ENCODE assay signal across 23 mouse cellular contexts in genomic region chr14:117679926-117680325, GRCm38 (mm10).
A peak's percentile ranks its signal among the peaks of the same experiment; 100 is the strongest.
DNase-seq lines count a peak whose midpoint lies in the region; ATAC-seq lines count a peak whose summit lies in the region.
"Had no signal": no experiment of that assay in that cellular context is flagged by ENCODE, and none has a peak within 500 bp of the region (broad histone marks: within the 10 kb centered on the region; RNA-seq: fewer than 3 reads in every experiment).

No protein-coding gene starts in this region.

- H3K4me1 ChIP-seq in heart, embryonic 12.5 days (replicated peaks) = peaks cover 16% of the 10 kb centered on the region

- H3K4me2 ChIP-seq in heart, embryonic 12.5 days = no peak overlapping the region
- H3K4me2 ChIP-seq: embryonic facial prominence, embryonic 13.5 days; forebrain, embryonic 12.5 days; hindbrain, embryonic 13.5 days; midbrain, embryonic 12.5 days; neural tube, embryonic 12.5 days had no signal

- no peak overlapping the region for H3K4me3 ChIP-seq in heart, embryonic 12.5 days
- H3K4me3 ChIP-seq: embryonic facial prominence, embryonic 13.5 days; erythroblast, embryonic 14.5 days; forebrain, embryonic 12.5 days; hindbrain, embryonic 13.5 days; midbrain, embryonic 12.5 days; neural tube, embryonic 12.5 days had no signal

- H3K9ac ChIP-seq in heart, embryonic 12.5 days = no peak overlapping the region
- H3K9ac ChIP-seq: embryonic facial prominence, embryonic 13.5 days; forebrain, embryonic 12.5 days; hindbrain, embryonic 13.5 days; midbrain, embryonic 12.5 days; neural tube, embryonic 12.5 days had no signal

- H3K27ac ChIP-seq in heart, embryonic 12.5 days (ENCODE audit: poor library complexity, severe bottlenecking) = no peak overlapping the region
- H3K27ac ChIP-seq: embryonic facial prominence, embryonic 13.5 days; forebrain, embryonic 12.5 days; hindbrain, embryonic 13.5 days; midbrain, embryonic 12.5 days; neural tube, embryonic 12.5 days had no signal

- H3K36me3 ChIP-seq in heart, embryonic 12.5 days = no peaks in the 10 kb centered on the region
- H3K36me3 ChIP-seq: embryonic facial prominence, embryonic 13.5 days; forebrain, embryonic 12.5 days; hindbrain, embryonic 13.5 days; midbrain, embryonic 12.5 days; neural tube, embryonic 12.5 days had no signal

- ATAC-seq in heart, embryonic 12.5 days (ENCODE audit: insufficient number of reproducible peaks, low FRiP score) = 0 out of 2 replicates have a peak, but pooled peaks have one; percentile 4
- ATAC-seq: activated CD4-positive, CD25-positive, alpha-beta regulatory T cell, adult 4 months had no signal

- H3K9me3 ChIP-seq in heart, embryonic 12.5 days (replicated peaks) = no peaks in the 10 kb centered on the region
- H3K9me3 ChIP-seq: embryonic facial prominence, embryonic 13.5 days; forebrain, embryonic 12.5 days; hindbrain, embryonic 13.5 days; midbrain, embryonic 12.5 days; neural tube, embryonic 12.5 days had no signal

- H3K27me3 ChIP-seq in heart, embryonic 12.5 days (replicated peaks) = no peaks in the 10 kb centered on the region
- H3K27me3 ChIP-seq: embryonic facial prominence, embryonic 13.5 days; forebrain, embryonic 12.5 days; hindbrain, embryonic 13.5 days; midbrain, embryonic 12.5 days; neural tube, embryonic 12.5 days had no signal

- DNase-seq in heart, postnatal 14 days = no peak
- peak; percentile 78 to 90 for DNase-seq in adrenal gland, adult (ENCODE audit: inconsistent age in 2 of 2, low spot score in 1 of 2)
- peak; percentile 50 for DNase-seq in adrenal gland, postnatal 10 days
- DNase-seq in heart, postnatal 10 days = peak; percentile 38
- DNase-seq in ovary, postnatal 14 days (ENCODE audit: low spot score) = no peak
- no peak for DNase-seq in left cerebral cortex, adult 18-20 months (ENCODE audit: low spot score in 2 of 2)
- DNase-seq: cerebellum, adult 2 months; cerebellum, postnatal 25 days; gastrocnemius, postnatal 36 days; kidney, adult 11 months; kidney, postnatal 4 days; lung, adult 2 months; lung, postnatal 14 days; retina, postnatal 1 day; thymus, postnatal 25 days had no signal

- intact Hi-C loops in heart, postnatal 14 days (cut with DNase I) = no loop called here
- intact Hi-C loops in heart, postnatal 10 days (cut with DNase I) = loop anchor here (5.0 kb wide), 1 partner anchor 202 kb away; no protein-coding TSS in a partner anchor

- 69% methylated on average over 3 of the region's 3 CpGs for WGBS in heart, embryonic 12.5 days

Comparison
In these comparisons a context has a peak if more than half of its experiments do, and no peak if none do; other contexts are left out.
1. DNase-seq: peak in adrenal gland, adult (2 of 2), adrenal gland, postnatal 10 days (single experiment) and heart, postnatal 10 days (2 of 2); none in heart, postnatal 14 days (0 of 2), ovary, postnatal 14 days (single experiment) and left cerebral cortex, adult 18-20 months (0 of 2).